Mouse (Mus musculus): Measurements from ENCODE around the gene Astn2. TPM values are rescaled to one million over a fixed set of nuclear protein-coding genes. Genes with fewer than 3 reads are reported as not detected.

Gene Astn2
- polyA plus RNA-seq, 1 experiment from 2014 or later, result 2.3 TPM

DNA sequence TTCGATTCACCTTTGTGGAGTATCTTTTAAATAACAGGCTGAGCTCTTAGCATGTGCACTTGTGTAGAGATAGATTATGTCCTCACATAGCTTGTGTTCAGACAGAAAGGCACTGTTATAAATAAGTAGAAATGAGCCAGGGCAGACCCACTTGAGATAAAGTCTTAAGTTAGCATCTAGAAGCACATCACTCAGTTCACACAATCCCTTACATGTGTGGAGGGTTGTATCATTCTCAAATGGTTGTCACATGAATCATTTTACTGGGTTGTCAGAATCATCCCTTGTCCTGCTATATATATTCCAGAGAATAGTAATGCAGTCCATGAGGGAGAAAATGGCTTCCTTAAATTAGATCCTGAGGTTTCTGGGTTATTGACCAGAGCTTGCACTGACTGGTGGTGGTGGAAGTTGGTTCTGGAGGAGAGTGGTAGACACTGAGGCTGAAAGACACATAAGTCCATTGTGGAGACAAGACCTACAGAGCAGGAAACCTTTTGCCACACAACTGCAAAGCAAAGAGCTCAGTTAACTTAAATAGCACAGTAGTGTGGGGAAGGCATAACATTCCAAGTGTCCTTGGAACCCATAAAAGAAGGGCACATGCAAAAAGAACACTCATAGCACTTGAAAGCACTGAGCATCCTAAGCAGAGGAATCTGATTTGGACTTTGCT, 590.8 kb downstream of the Astn2 start:
- no peaks in the 10 kb centered on the region for H3K9me3 ChIP-seq
- no peaks in the 10 kb centered on the region for H3K4me1 ChIP-seq
- no peaks in the 10 kb centered on the region for H3K27me3 ChIP-seq
- no peak overlapping the region for H3K27ac ChIP-seq (replicated peaks)
- H3K4me3 ChIP-seq, result no peak overlapping the region
- no peak for ATAC-seq (ENCODE audit: low FRiP score, low read depth)
- WGBS, result 91% methylated on average over 1 of the region's 1 CpGs
- H3K36me3 ChIP-seq, result no peaks in the 10 kb centered on the region
- no peak overlapping the region for H3K9ac ChIP-seq (replicated peaks)
- H3K4me2 ChIP-seq (replicated peaks), result no peak overlapping the region

DNA sequence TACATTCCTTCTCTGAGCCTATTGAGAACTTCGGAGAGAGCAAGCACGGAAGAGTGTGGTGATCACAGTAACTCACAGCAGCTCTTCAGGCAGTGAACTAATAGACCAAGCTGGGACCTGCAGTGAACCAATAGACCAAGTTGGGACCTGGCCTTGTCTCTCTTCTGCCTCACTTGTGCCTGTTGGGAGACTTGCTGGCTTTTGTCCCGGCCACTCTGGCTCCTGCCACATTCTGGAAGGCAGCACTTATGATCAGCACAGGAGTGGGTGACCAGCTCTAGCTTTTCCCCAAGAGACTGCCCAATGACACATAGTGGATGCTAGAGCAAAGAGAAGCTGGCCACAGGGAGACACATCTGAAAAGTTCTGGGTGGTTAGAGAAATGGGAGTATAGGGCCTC, 597.1 kb downstream of the Astn2 start:
- no peaks in the 10 kb centered on the region for H3K36me3 ChIP-seq
- ATAC-seq (ENCODE audit: low FRiP score, low read depth), result no peak
- no peak overlapping the region for H3K27ac ChIP-seq (replicated peaks)
- no peak overlapping the region for H3K9ac ChIP-seq (replicated peaks)
- H3K9me3 ChIP-seq, result no peaks in the 10 kb centered on the region
- H3K4me3 ChIP-seq, result no peak overlapping the region
- H3K4me2 ChIP-seq (replicated peaks), result no peak overlapping the region
- H3K4me1 ChIP-seq, result 0 out of 2 replicates have a peak, but pooled peaks cover 7% of the 10 kb centered on the region
- 88% methylated on average over 3 of the region's 3 CpGs for WGBS
- H3K27me3 ChIP-seq, result no peaks in the 10 kb centered on the region

DNA sequence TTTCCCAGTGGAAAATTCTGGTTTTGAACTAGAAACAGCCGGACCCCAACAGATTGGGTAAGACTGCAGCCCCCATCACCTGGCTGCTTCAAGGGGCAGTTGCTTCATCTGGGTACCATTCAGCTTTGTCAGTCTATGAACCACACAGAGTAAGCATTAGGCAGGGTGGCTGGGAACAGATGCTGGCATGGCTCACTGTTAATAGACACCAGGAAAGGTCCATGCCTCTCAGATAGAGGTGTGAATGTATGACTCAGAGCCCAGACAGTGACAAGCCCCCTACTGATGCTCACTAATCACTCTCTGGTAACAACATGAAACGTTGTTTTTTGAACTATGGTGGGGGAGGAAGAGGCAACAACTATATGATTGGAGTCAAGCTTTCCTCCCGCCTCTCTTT, 603.2 kb downstream of the Astn2 start:
- Histone ChIP-seq H3K9me3 (no peaks in the 10 kb centered on the region), H3K4me3 (no peak overlapping the region), H3K36me3 (no peaks in the 10 kb centered on the region), H3K9ac (replicated peaks) (no peak overlapping the region), H3K27me3 (no peaks in the 10 kb centered on the region), H3K4me1 (0 out of 2 replicates have a peak, but pooled peaks cover 7% of the 10 kb centered on the region), H3K4me2 (replicated peaks) (no peak overlapping the region), H3K27ac (replicated peaks) (no peak overlapping the region)
- no peak for ATAC-seq (ENCODE audit: low FRiP score, low read depth)
- WGBS, result 78% methylated on average over 3 of the region's 3 CpGs

DNA sequence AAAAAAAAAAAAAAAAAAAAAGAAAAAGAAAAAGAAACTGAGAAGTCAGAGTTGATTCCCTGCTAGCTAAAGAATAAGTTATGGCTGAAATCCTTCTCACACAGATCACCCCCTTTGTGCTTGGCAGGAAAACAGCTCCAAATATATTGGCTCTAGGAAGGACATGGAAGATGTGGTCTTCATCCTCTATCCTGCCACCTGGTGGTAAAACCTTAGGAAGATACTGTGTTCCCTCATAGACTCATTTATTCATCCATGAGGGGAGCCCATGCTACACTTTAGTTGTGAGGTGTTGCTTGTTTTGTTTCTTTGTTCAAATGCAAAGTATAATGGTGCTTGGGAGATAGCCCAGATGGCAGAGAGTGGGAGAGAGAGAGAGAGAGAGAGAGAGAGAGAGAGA, 613.4 kb downstream of the Astn2 start:
- Histone ChIP-seq H3K4me3 (no peak overlapping the region), H3K27me3 (no peaks in the 10 kb centered on the region), H3K27ac (replicated peaks) (no peak overlapping the region), H3K9me3 (no peaks in the 10 kb centered on the region), H3K4me2 (replicated peaks) (no peak overlapping the region), H3K4me1 (no peaks in the 10 kb centered on the region), H3K9ac (replicated peaks) (no peak overlapping the region), H3K36me3 (no peaks in the 10 kb centered on the region)
- no peak for ATAC-seq (ENCODE audit: low FRiP score, low read depth)

DNA sequence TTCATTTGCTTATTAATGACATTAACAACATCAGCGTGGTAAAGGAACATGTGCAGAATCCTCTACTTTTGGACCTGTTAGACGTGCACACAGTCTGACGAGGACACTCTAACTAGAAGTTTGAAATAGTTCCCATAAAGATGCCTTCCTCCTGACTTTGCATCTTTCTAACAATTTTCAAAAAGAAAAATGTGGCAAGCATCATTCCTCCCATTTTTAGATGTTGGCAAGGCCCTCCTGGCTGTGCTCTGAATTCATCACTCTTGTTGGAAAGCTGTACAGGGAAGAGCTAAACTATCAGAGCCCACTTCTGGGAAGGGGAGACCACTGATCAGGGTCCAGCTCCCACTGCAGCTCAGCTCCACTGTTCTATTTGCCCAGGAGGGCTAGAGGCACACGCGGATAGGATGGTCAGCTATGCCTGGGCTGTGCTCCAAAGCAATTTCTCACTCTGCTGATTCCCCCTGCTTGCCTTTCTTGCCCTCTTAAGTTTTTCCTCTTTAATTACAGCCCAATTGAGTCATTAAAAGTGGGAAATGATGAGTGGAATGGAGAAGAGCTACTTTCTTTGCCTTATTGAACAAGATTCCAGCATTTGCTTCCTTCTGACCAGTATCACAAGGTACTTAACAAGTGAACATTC, 630.9 kb downstream of the Astn2 start:
- no peaks in the 10 kb centered on the region for H3K9me3 ChIP-seq
- no peaks in the 10 kb centered on the region for H3K4me1 ChIP-seq
- H3K4me2 ChIP-seq (replicated peaks), result no peak overlapping the region
- H3K4me3 ChIP-seq, result no peak overlapping the region
- H3K27ac ChIP-seq (replicated peaks), result no peak overlapping the region
- no peak for ATAC-seq (ENCODE audit: low FRiP score, low read depth)
- H3K9ac ChIP-seq (replicated peaks), result no peak overlapping the region
- no peaks in the 10 kb centered on the region for H3K36me3 ChIP-seq
- WGBS, result 91% methylated on average over 5 of the region's 5 CpGs
- no peaks in the 10 kb centered on the region for H3K27me3 ChIP-seq

DNA sequence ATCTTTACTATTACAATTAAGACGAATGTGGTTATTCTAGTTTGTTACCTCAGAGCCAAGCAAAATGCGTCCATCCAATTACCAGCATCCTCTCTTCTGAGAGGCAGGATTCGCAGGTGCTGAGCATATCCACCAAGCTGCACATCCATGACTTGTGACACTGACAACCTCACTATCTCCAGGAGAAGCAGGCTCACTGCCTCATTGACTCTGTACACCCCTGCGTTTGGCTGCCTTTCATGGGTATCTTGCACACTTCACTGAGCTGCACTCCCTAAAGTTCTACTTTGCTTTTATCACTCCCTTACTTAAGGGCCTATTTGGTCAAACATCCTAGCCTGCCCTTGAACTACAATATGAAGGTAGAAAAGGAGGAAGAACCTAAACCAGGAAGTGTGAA, 633.5 kb downstream of the Astn2 start:
- Histone ChIP-seq H3K4me2 (replicated peaks) (no peak overlapping the region), H3K4me3 (no peak overlapping the region), H3K27me3 (no peaks in the 10 kb centered on the region), H3K4me1 (no peaks in the 10 kb centered on the region), H3K27ac (replicated peaks) (no peak overlapping the region), H3K9me3 (no peaks in the 10 kb centered on the region), H3K9ac (replicated peaks) (no peak overlapping the region), H3K36me3 (no peaks in the 10 kb centered on the region)
- WGBS, result 91% methylated on average over 4 of the region's 4 CpGs
- no peak for ATAC-seq (ENCODE audit: low FRiP score, low read depth)

DNA sequence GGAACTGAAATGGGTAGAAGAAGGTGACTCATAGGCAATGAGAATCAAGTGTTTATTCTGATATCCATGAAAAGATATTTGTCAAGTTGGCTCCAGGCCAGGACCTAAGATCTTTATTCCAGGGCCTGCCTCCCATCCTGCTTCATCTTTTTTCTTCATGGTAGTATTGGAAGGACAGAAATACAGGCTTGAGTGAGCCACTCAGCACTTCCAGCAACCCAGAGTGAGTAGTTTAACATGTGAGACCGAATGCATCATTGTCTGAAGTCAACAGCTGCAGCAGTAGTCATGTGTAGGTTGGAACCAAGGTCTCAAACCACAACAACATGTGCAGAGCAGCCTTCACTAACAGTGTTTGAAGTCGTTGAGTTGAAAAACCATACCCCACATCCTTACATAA, 636.5 kb downstream of the Astn2 start:
- Histone ChIP-seq H3K9me3 (no peaks in the 10 kb centered on the region), H3K4me1 (no peaks in the 10 kb centered on the region), H3K27me3 (no peaks in the 10 kb centered on the region), H3K4me2 (replicated peaks) (no peak overlapping the region), H3K9ac (replicated peaks) (no peak overlapping the region), H3K4me3 (no peak overlapping the region), H3K36me3 (no peaks in the 10 kb centered on the region), H3K27ac (replicated peaks) (no peak overlapping the region)
- WGBS, result 68% methylated on average over 2 of the region's 2 CpGs
- ATAC-seq (ENCODE audit: low FRiP score, low read depth), result no peak

DNA sequence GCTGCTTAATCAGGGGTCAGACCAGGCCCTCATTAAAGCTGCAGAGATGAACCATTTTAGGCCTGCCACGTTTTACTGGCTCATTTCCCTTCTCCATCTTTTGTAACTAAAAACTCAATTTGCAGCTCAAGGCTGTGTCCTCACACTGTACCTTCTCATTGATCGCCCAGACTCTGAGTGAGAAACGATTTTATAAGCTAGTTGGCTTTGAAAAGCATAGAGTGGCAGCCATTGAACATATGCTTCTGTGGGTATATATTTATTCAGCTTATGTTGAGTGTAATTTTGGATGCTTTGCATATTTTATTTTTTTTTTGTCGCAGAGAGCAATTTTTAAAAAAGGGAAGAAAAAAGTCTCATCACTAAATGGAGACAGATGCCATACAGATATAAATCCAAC, 637.0 kb downstream of the Astn2 start:
- Histone ChIP-seq H3K27ac (replicated peaks) (no peak overlapping the region), H3K36me3 (no peaks in the 10 kb centered on the region), H3K9me3 (no peaks in the 10 kb centered on the region), H3K4me2 (replicated peaks) (no peak overlapping the region), H3K4me3 (no peak overlapping the region), H3K27me3 (no peaks in the 10 kb centered on the region), H3K4me1 (no peaks in the 10 kb centered on the region), H3K9ac (replicated peaks) (no peak overlapping the region)
- no peak for ATAC-seq (ENCODE audit: low FRiP score, low read depth)
- 85% methylated on average over 4 of the region's 4 CpGs for WGBS

DNA sequence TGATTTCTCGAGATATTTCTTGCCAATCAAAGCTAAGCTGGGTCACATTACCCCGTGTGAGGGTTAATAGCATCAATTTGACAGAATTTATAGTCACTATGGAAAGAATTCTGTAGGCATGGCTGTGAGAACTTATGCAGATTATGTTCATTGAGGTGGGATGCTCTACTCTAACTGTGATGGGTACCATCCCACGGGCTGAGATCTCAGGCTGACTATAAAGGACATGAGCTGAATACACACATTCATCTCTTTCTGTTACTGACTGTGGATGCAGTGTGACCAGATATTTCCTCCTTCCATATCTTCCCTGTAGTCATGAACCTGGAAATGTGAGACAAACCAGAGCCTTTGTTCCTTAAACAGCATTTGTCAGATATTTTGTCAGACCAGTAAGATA, 639.1 kb downstream of the Astn2 start:
- H3K36me3 ChIP-seq, result no peaks in the 10 kb centered on the region
- H3K4me3 ChIP-seq, result no peak overlapping the region
- H3K9ac ChIP-seq (replicated peaks), result no peak overlapping the region
- no peaks in the 10 kb centered on the region for H3K27me3 ChIP-seq
- no peaks in the 10 kb centered on the region for H3K9me3 ChIP-seq
- no peak overlapping the region for H3K27ac ChIP-seq (replicated peaks)
- ATAC-seq (ENCODE audit: low FRiP score, low read depth), result no peak
- no peak overlapping the region for H3K4me2 ChIP-seq (replicated peaks)
- 79% methylated on average over 3 of the region's 3 CpGs for WGBS
- H3K4me1 ChIP-seq, result no peaks in the 10 kb centered on the region

DNA sequence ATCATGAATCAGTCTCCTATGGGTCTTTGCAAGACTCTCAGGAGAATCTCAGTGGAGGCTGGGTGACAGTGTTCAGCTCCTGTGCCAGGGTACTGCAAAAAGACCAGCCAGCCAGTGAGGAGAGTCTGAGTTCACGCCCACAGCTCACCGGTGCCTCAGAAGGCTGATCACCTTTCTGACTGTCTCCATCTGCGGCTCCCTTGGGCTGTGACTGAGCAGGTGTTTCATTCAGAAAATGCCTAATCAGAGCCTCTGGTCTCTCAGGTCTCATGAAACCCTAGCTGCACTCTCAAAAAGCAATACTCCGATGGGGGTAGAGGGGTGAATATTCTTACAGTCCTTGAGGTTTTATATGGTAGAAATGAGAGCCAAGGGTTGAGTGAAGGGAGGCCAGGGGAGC, 640.1 kb downstream of the Astn2 start:
- no peak overlapping the region for H3K4me3 ChIP-seq
- H3K9me3 ChIP-seq, result no peaks in the 10 kb centered on the region
- ATAC-seq (ENCODE audit: low FRiP score, low read depth), result no peak
- no peaks in the 10 kb centered on the region for H3K36me3 ChIP-seq
- no peak overlapping the region for H3K9ac ChIP-seq (replicated peaks)
- no peaks in the 10 kb centered on the region for H3K27me3 ChIP-seq
- no peak overlapping the region for H3K27ac ChIP-seq (replicated peaks)
- H3K4me2 ChIP-seq (replicated peaks), result no peak overlapping the region
- WGBS, result 82% methylated on average over 4 of the region's 4 CpGs
- H3K4me1 ChIP-seq, result no peaks in the 10 kb centered on the region

DNA sequence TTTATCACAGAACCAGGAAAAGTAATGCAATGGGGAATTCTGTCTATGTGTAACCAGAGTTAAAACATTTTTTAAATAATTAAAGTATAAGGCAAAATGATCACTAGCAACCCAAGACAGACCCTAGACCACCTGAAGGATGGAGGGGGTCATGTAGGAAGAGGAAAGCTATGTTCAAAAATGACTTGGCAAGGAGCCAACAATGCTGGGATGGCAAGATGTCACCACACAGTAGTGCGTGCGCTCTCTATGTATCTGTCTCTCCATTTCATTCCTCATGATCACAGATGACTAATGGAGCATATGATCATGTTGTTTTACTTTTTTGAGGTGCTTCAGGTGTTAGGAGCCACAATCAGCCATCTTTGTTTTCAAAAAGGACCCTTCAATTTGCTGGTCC, 640.6 kb downstream of the Astn2 start:
- no peak overlapping the region for H3K9ac ChIP-seq (replicated peaks)
- H3K27ac ChIP-seq (replicated peaks), result no peak overlapping the region
- no peaks in the 10 kb centered on the region for H3K36me3 ChIP-seq
- no peak for ATAC-seq (ENCODE audit: low FRiP score, low read depth)
- no peaks in the 10 kb centered on the region for H3K9me3 ChIP-seq
- 100% methylated on average over 2 of the region's 2 CpGs for WGBS
- no peak overlapping the region for H3K4me3 ChIP-seq
- no peaks in the 10 kb centered on the region for H3K27me3 ChIP-seq
- no peaks in the 10 kb centered on the region for H3K4me1 ChIP-seq
- H3K4me2 ChIP-seq (replicated peaks), result no peak overlapping the region

DNA sequence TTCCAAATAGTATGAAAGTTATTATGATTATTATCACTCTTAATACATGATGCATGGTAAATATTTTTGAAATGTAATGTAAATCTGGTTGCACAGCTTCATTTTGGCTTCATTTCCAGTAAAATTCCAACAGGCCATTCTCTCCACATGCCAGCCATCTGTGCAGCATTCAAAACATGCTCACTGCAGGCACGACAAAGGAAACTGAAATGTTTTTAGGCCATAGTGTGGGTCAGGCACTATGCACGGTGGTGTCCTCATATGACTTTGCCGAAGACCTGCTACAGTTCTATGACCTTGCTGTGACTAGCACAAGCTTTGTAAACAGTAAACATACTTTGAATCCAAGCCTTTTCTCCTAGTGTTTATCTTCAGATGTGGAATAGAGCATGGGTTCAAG, 642.3 kb downstream of the Astn2 start:
- ATAC-seq (ENCODE audit: low FRiP score, low read depth), result no peak
- Histone ChIP-seq H3K4me3 (no peak overlapping the region), H3K27me3 (no peaks in the 10 kb centered on the region), H3K9me3 (no peaks in the 10 kb centered on the region), H3K4me1 (no peaks in the 10 kb centered on the region; the same call in 1 of the 2 replicates), H3K36me3 (no peaks in the 10 kb centered on the region), H3K4me2 (replicated peaks) (no peak overlapping the region), H3K27ac (replicated peaks) (no peak overlapping the region), H3K9ac (replicated peaks) (no peak overlapping the region)
- WGBS, result 86% methylated on average over 3 of the region's 3 CpGs

DNA sequence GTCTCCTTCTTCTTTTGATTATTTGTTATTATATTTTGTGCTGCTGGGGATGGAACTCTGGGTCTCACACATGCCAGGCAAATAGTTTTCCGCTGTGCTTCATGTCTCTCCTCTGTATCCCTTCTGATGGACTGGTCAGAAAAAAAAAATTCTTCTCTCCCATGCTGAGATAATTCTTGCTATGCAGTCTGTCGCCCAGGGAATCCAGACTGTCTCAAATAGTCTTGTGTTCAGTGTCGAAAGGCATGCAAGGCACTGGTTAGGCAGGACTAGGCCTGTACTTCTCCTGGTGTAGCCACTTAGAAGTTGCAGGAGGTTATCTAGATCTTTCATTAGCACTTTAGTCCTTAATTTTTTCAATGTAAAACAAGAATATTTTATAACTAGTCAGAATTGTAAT, 642.8 kb downstream of the Astn2 start:
- Histone ChIP-seq H3K27ac (replicated peaks) (no peak overlapping the region), H3K9me3 (no peaks in the 10 kb centered on the region), H3K4me2 (replicated peaks) (no peak overlapping the region), H3K36me3 (no peaks in the 10 kb centered on the region), H3K4me1 (no peaks in the 10 kb centered on the region; the same call in 1 of the 2 replicates), H3K4me3 (no peak overlapping the region), H3K27me3 (no peaks in the 10 kb centered on the region), H3K9ac (replicated peaks) (no peak overlapping the region)
- WGBS, result 68% methylated on average over 3 of the region's 3 CpGs
- no peak for ATAC-seq (ENCODE audit: low FRiP score, low read depth)
